Mouse (Mus musculus): ENCODE measurements around the gene Dstyk.

Gene Dstyk

GRCm38 (mm10) chr1:132388813-132389803, 28.2 kb upstream of the Dstyk start:
- DNase-seq (ENCODE audit: low read depth, low spot score) = no peak

- DNase-seq (ENCODE audit: low read depth, low spot score) = peak; percentile 55
These were observed 27.3 kb upstream of the Dstyk start for GRCm38 (mm10) chr1:132389886-132390585.

- DNase-seq (ENCODE audit: low read depth, low spot score) = no peak
These were observed 26.4 kb upstream of the Dstyk start, which contains the start of gene Tmcc2 for GRCm38 (mm10) chr1:132390691-132391579. Tmcc2 (minus strand) TSS chr1:132391281.

GRCm38 (mm10) chr1:132391580-132392022, 25.8 kb upstream of the Dstyk start:
- DNase-seq (ENCODE audit: low read depth, low spot score) = peak; percentile 52

GRCm38 (mm10) chr1:132392872-132393271, 24.5 kb upstream of the Dstyk start:
- DNase-seq (ENCODE audit: low read depth, low spot score) = no peak

GRCm38 (mm10) chr1:132396705-132397104, 20.6 kb upstream of the Dstyk start:
- DNase-seq (ENCODE audit: low read depth, low spot score) = no peak

- no peak for DNase-seq (ENCODE audit: low read depth, low spot score)
These were observed 16.8 kb upstream of the Dstyk start for GRCm38 (mm10) chr1:132400538-132400937.

- no peak for DNase-seq (ENCODE audit: low read depth, low spot score)
These were observed 15.5 kb upstream of the Dstyk start for GRCm38 (mm10) chr1:132401843-132402242.

- no peak for DNase-seq (ENCODE audit: low read depth, low spot score)
These were observed 6.7 kb upstream of the Dstyk start for GRCm38 (mm10) chr1:132410657-132411056.

GRCm38 (mm10) chr1:132416244-132416942, 962 bp upstream of the Dstyk start:
- no peak for DNase-seq (ENCODE audit: low read depth, low spot score)

DNA sequence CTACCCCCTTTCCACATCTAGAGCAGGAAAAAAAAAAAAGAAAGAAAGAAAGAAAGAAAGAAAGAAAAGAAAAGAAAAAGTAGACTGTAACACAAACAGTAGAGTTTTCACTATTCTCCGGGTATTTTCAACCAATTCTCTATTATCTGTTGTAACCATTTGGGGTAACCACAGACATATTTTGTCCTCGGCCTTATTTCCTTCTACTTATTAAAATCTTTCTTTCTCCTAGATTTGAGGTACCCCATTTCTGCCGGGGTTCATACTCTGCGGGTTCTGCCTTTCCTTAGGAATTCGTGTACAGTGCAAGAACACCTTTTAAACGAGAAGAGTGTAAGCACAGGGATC, 438 bp upstream of the Dstyk start:
- no peak for DNase-seq (ENCODE audit: low read depth, low spot score)

DNA sequence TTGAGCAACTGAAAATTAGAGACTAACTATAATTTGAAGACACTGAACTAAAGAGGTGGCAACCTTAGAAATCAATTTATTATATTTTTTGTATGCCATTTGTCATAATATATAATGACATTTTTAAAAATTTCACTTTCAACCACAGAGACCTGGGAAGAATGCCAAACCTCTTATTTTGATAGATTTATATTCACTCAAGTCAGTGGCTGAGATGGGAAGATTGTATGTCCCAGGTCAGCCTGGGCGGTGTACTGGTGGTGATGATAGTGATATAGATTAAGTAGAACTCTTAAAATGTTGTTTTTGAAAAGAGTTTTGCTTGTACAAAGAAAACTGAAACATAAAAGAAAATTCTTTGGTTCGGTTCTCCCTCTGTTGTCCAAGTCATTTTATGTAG, 2.9 kb downstream of the Dstyk start:
- no peak for DNase-seq (ENCODE audit: low read depth, low spot score)

- DNase-seq (ENCODE audit: low read depth, low spot score) = no peak
These were observed 3.3 kb downstream of the Dstyk start for GRCm38 (mm10) chr1:132420662-132421061.

- no peak for DNase-seq (ENCODE audit: low read depth, low spot score)
These were observed 5.7 kb downstream of the Dstyk start for GRCm38 (mm10) chr1:132422912-132423696.

DNA sequence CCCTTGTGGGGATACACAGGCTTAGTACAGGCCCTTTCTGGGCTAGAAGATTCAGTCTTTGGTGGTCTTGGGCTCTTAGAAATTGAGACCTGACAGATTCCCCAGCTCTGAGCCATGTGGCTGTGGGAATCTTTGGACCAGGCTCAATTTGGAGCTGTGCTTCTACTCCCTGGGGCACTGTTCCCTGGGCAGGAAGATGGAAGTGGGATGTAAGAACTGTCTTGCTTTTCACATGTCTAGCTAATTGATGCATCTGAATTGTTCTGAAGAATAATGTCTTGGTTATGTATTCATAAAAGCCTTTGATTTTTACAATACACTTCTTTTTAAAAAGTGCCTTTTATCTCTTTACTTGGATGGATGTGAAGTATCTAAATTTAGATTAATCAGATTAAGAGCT, 8.2 kb downstream of the Dstyk start:
- DNase-seq (ENCODE audit: low read depth, low spot score) = no peak

GRCm38 (mm10) chr1:132430818-132431217, 13.5 kb downstream of the Dstyk start:
- no peak for DNase-seq (ENCODE audit: low read depth, low spot score)

GRCm38 (mm10) chr1:132431716-132432115, 14.4 kb downstream of the Dstyk start:
- no peak for DNase-seq (ENCODE audit: low read depth, low spot score)

- no peak for DNase-seq (ENCODE audit: low read depth, low spot score)
These were observed 16.0 kb downstream of the Dstyk start for GRCm38 (mm10) chr1:132433349-132433748.

DNA sequence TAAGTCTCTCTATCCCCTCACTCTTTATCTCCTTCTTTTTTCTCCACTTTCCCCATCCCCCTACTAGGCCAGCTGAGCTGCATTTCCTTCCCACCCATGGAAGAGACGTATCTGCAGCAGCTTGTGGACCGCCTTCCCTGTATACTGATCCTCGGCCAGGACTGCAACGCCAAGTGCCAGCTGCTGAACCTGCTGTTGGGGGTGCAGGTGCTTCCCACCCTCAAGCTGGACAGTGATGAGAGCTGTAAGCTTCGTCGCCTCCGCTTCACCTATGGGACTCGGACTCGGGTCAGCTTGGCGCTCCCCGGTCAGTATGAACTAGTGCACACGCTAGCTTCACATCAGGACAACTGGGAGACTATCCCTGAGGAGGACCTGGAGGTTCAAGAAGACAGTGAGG, 16.7 kb downstream of the Dstyk start:
- no peak for DNase-seq (ENCODE audit: low read depth, low spot score)

- no peak for DNase-seq (ENCODE audit: low read depth, low spot score)
These were observed 19.1 kb downstream of the Dstyk start for GRCm38 (mm10) chr1:132436320-132436958.

All from brain, embryonic 18.5 days (tissue).